Mouse (Mus musculus) Patski (cell line): Measurements from ENCODE around the gene Cul7. TPM values are rescaled to one million over a fixed set of nuclear protein-coding genes. Genes with fewer than 3 reads are reported as not detected.

ENCODE experiments used
- ATAC-seq: fragments of 100-300 bp; one replicate; pipeline ENCODE4 v1.8.0; 2021
- CTCF ChIA-PET: fragments of 350-600 bp; sonication (Branson Sonifier 250); formaldehyde crosslinking; loops from one replicate; lab custom pipeline; 2022; ENCODE audit warnings: inconsistent platforms; lab: Charles Lee
- POLR2A ChIA-PET: fragments of 350-600 bp; sonication (Branson Sonifier 250); formaldehyde crosslinking; loops from one replicate; lab custom pipeline; 2022; ENCODE audit warnings: antibody characterized with exemption, inconsistent platforms; lab: Charles Lee
- DNase-seq: peaks from one replicate; pipeline ENCODE4 v3.0.0-alpha.2; 2011; ENCODE audit warnings: low read depth, low spot score
- H3K27me3 ChIP-seq: fragments of 371-371 bp; one replicate; pipeline ENCODE4 v1.5.1; 2021
- CTCF ChIP-seq: fragments of 100-300 bp; IDR thresholded peaks from one replicate; pipeline ENCODE4 v1.5.1; 2021
- in situ Hi-C: fragments of 300-500 bp; cut with MboI; formaldehyde crosslinking; loops from 3 replicates; pipeline ENCODE4 v1.11.1; 2018; ENCODE audit warnings: low pct_unique_long_range_greater_than_20kb, mixed read lengths
- polyA plus RNA-seq: library from polyadenylated mRNA; unstranded; gene quantifications from one replicate; pipeline ENCODE4 v1.2.3, GENCODE M21; 2021

Gene Cul7
- polyA plus RNA-seq, 1 experiment from 2014 or later: 109 TPM

DNA sequence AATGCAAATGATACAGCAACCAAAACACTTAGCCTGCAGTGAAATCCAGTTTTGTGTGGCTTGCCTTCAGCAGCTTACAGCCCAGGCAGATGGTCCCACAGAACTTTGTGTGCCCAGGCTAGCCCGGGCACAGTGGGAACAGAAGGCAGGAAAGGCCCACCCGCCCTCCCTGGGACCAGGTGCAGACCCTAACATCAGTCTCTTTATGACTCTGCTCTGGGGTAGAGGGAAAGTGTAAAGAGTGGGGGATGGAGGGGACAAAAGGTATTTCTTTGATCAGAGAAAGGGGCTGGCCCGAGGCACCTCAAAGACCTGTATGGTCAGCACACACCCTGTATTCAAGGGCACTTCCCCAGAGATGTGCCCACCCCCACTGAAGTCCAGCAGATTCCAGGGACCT is 36.9 kb upstream of the Cul7 start:
- in situ Hi-C loops: no loop called here

DNA sequence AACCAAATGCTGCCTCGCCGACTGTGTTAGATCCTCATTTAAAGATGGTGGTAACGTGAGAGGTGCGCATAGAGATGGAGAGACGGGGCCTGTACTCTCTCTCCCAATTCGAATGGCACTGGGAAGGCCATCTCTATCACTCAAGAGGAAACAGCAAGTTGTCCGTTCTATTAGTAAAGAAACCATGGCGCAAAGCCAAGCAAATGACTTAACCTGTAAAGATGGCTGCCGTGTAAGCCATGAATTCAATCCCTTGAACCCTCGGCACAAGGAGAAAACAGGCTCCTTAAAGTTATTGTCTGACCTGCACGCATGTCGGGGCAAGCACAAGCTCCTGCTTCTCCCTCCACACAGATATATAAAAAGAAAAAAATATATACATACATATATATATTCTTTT is 32.3 kb upstream of the Cul7 start:
- no peaks in the 10 kb centered on the region for H3K27me3 ChIP-seq
- CTCF ChIA-PET: no interaction called here
- in situ Hi-C loops: no loop called here
- ATAC-seq: no peak
- no peak for TF ChIP-seq CTCF
- no peak for DNase-seq
- POLR2A ChIA-PET: no interaction called here

More for the DNA sequence above, 36.9 kb upstream of the Cul7 start:
- ATAC-seq (no peak), DNase-seq (no peak)
- ChIA-PET POLR2A (interaction anchor here (1.0 kb wide), 1 partner anchor 32 kb away, joined by 3 read pairs; no protein-coding TSS in a partner anchor), CTCF (no interaction called here)
- TF ChIP-seq CTCF: no peak
- H3K27me3 ChIP-seq: no peaks in the 10 kb centered on the region

DNA sequence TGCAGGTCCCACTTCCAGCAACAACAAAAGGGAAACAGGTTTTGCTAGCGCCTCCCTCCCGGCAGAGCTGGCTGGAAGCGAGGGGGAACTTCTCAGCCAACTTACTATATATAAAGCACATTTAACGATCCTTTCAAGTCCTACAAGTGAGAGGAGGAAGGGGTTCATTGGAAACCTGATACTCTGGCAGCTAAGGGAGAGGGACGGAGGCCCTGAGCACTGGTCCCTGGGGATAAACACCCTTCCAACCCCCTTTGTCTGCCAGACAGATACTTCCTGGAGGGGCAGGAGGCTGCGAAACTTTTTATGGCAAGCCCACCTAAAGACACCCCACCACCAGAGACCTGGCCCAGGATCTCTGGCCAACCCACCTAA is 31.8 kb upstream of the Cul7 start:
- CTCF ChIA-PET: no interaction called here
- DNase-seq: no peak

DNA sequence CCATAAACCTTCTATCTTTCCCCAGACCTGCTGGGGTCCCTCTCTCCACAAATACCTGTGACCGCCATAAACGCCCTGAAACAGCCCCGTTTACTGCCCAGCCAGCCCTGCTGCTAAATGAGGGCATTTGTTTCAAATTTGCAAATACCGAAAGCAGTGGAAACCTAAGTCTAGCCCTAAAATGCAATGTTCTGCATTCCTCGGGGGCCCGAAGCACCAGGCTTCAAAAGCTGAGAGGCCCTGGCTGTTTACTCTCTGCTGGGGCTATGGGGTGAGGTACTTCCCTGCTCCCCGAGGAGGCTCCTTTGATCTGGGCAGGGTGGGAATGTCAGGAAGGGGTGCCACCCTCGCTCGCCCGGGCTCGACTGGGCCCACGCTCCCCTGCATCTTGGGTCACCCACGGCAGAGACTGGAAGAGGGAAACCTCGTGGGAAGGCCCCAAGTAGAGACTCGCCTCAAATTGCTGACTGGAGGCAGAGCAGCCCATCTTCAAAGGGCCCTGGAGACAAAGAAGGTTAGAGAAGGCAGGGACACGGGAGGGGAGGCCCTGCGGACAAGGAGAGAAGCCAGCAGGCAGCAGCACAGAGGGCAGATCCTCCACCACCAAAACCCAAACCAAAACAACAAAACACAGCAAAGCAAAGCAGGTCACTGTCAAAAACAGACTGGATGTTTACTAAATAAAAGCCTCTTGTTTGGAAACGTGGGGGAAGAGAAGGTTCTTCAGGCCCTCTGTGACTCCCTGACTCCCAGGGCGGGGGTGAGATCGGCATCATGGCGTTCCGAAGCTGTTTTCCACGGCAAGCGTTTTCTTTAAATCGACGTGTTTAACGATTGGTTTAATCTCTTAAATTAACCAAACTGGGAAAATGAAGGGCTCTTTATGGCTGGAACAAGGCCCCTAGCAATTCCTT is 31.1 kb upstream of the Cul7 start:
- no peak for TF ChIP-seq CTCF
- no peak for DNase-seq
- H3K27me3 ChIP-seq: no peaks in the 10 kb centered on the region
- in situ Hi-C loops: no loop called here
- ChIA-PET POLR2A (interaction anchor here (1.2 kb wide), 1 partner anchor 8 kb away, joined by 4 read pairs; no protein-coding TSS in a partner anchor), CTCF (no interaction called here)
- ATAC-seq: no peak

More for the DNA sequence above, 31.8 kb upstream of the Cul7 start:
- no peaks in the 10 kb centered on the region for H3K27me3 ChIP-seq
- in situ Hi-C loops: no loop called here
- POLR2A ChIA-PET: interaction anchor here (1.2 kb wide), 1 partner anchor 9 kb away, joined by 4 read pairs; no protein-coding TSS in a partner anchor
- ATAC-seq: no peak
- no peak for TF ChIP-seq CTCF

DNA sequence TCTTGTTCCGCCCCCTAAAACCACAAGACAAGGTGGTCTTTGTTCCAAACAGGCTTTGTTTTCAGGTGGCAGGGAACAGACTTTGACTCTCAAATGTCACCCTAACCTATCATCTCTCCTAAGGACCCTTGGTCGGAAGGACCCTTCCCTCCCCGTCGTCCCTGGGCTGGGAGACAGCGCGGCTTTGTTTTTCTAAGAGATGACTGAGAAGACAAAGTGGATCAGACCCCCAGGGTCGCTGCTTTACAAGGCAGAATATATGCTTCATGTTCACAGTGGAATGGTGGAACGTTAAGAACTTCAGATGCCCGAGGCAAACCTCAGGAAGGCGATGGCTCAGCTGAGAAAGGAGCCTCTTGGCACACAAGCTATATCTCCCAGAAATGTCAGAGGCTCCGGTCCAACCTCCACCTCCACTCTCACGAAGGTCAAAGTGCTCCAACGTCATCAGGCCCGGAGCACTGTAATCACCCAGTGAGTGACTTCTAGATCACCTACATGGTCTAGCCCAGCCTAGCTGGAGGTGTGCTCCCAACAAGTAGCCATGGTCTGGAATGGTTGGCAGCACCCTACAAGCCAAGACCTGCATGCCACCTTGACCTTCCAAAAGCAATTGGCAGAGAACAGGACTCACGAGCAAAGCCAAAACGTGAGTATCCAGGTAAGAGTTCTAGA is 30.3 kb upstream of the Cul7 start:
- CTCF ChIA-PET: interaction anchor here (1.0 kb wide), 1 partner anchor 34 kb away, joined by 4 read pairs; no protein-coding TSS in a partner anchor
- POLR2A ChIA-PET: no interaction called here
- DNase-seq: no peak
- no peaks in the 10 kb centered on the region for H3K27me3 ChIP-seq
- no peak for ATAC-seq
- in situ Hi-C loops: no loop called here
- no peak for TF ChIP-seq CTCF

DNA sequence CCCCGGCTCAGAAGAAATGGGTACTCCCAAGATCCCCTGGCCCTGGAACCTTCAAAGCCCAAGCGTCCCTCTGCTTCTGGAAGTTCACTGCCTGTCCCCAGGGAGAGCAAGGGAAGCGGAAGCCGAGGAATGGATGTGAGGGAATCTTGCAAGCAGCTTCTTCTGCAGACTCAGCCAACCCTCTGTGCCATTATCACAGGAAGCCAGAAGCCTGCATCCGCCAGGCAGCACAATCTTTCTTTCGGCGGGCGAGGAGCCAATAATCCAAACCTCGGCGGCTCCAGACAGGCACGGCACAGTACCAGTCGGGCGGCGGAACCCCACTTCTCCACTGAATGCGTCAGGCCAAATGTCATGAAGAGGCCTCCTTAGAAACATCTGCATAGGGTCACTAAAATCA is 28.8 kb upstream of the Cul7 start:
- ChIA-PET POLR2A (interaction anchor here (0.6 to 1.0 kb wide), 5 partner anchors 12 to 935 kb away, joined by 3 to 6 read pairs (median 3); partner anchors contain the start of gene Mrpl14), CTCF (no interaction called here)
- no peak for DNase-seq
- no peaks in the 10 kb centered on the region for H3K27me3 ChIP-seq
- in situ Hi-C loops: no loop called here
- TF ChIP-seq CTCF: no peak
- no peak for ATAC-seq

DNA sequence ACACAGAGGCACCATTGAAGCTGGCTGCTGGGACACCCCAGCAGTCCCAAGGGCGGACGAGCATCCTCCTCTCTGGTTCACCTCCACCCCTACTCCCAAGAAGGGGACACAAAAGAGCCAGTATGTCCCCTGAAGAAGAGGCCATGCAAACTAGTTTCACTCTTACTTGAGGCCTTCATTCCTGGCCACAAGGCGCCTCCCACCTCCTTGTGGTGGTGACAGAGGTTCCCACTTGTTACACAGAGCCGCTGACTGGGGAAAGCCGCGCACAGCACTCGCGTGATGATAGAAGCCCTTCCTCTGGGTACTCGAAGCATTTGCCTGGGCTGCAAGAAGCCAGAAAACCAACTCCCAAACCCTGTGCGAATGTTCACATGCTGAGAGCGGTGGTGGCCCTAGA is 27.9 kb upstream of the Cul7 start:
- in situ Hi-C loops: no loop called here
- ChIA-PET POLR2A (no interaction called here), CTCF (no interaction called here)
- no peak for TF ChIP-seq CTCF
- H3K27me3 ChIP-seq: no peaks in the 10 kb centered on the region
- ATAC-seq: no peak
- DNase-seq: no peak

DNA sequence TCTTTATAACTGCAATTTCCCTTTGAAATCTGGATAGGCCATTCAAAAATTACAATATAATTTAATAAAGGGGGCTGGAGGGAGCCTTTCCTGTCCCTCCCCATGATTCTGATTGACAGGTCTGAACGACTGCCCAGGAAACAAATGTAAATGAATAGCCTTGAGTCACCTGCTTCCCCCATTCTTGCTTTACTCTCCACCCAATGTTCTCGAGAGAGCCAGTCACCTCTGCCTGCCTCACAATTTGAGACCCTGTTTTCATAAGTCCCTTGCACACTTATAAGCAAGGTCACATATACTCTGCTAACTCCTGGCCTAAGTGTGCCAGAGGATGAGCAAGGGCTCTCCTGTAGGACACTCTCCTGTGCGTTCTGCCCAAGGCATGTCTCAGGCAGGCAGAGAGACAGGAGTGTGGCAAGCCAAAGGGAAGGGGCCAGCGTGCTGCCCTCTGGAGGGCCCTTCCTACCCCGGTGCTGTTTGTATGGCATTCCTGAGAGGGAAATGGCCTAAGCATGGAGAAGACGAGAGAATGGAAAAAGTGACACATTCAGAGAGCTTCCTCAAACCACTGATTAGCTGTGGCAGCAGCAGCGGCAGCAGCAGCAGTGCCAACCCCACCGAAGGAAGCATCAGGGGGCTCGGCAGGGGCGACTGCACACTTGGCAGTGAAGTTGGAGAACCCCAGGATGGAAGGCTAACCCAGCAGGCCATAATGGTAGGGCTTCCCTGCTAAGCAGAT is 26.1 kb upstream of the Cul7 start:
- CTCF ChIA-PET: no interaction called here
- H3K27me3 ChIP-seq: no peaks in the 10 kb centered on the region
- DNase-seq (no peak), ATAC-seq (no peak)
- in situ Hi-C loops: no loop called here
- POLR2A ChIA-PET: no interaction called here
- no peak for TF ChIP-seq CTCF

DNA sequence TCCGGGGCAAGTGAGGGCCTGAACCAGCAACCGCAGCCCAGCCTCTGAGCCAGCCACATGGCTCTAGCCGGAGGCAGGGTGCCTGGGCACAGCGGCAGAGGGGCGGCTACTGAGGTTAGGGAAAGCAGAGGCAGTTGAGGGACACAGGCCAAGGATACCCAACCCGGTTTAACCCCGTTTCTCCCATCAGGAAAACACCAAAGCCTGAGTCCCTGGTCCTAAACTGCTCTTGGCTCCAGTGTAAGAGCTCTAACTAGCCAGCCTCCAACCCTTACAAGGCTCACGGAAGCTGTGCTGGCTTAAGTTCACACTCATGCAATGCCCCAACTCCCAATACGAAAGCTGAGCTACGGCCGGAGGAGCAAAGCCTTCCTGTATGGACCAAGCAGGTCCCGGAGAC is 25.5 kb upstream of the Cul7 start:
- POLR2A ChIA-PET: no interaction called here
- in situ Hi-C loops: no loop called here
- TF ChIP-seq CTCF: no peak
- CTCF ChIA-PET: no interaction called here
- DNase-seq (no peak), ATAC-seq (no peak)
- H3K27me3 ChIP-seq: no peaks in the 10 kb centered on the region

DNA sequence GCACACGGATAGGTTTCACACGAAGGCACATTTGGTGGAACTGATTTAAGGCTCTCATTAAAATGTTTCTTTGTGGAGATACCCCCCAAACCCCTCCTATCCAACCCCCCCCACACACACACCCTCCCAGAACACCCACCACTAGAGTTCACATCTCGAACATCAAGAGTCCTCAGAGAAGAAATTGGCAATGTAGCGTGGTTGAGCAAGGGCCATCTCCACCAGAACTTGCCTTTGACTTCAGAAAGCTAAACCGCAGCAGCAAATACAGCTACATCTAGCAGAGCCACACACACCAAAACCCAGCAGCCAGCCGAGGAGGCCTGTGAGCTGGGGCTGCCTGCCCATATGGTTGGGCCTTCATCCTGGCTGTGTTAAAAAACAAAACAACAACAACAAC is 22.7 kb upstream of the Cul7 start:
- ChIA-PET CTCF (no interaction called here), POLR2A (interaction anchor here (1.0 kb wide), 1 partner anchor 9 kb away, joined by 4 read pairs; no protein-coding TSS in a partner anchor)
- in situ Hi-C loops: no loop called here
- no peaks in the 10 kb centered on the region for H3K27me3 ChIP-seq
- no peak for TF ChIP-seq CTCF
- no peak for ATAC-seq
- DNase-seq: no peak
